Mouse (Mus musculus): ENCODE data around the gene Fxyd4. TPM values are rescaled to one million over a fixed set of nuclear protein-coding genes. Genes with fewer than 3 reads are reported as not detected.

Fxyd4 gene
- total and polyA plus RNA-seq, 3 experiments: not detected

DNA sequence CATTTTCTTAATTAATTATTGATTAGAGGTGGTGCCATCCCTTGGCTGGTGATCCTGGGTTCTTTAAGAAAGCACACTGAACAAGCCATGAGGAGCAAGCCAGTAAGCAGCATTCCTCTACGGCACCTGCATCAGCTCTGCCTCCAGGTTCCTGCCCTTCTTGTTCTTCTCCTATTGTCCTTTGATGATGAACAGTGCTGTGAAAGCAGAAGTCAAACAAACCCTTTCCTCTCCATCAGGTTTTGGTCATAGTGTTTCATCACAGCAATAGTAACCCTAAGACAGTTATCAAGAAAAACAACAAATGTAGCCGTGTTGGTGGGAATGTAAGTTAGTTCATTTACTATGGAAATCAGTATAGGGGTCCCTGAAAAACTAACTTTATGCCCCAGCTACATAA lies 44.1 kb downstream of the Fxyd4 start:
- H3K9me3 ChIP-seq (replicated peaks; ENCODE audit: low read length): no peaks in the 10 kb centered on the region
- no peak overlapping the region for H3K4me2 ChIP-seq (ENCODE audit: insufficient read depth, low read depth, poor library complexity, severe bottlenecking)
- dilution Hi-C loops (cut with MboI; ENCODE audit: extremely low pct_ligation_motif_present, extremely low pct_unique_long_range_greater_than_20kb, low sequenced_read_pairs): no loop called here
- no peak overlapping the region for H3K9ac ChIP-seq (ENCODE audit: insufficient read depth, low read depth)
- H3K36me3 ChIP-seq (replicated peaks in 1 of 2; ENCODE audit: control insufficient read depth in 1 of 2, insufficient read depth in 1 of 2, low read length in 1 of 2): no peaks in the 10 kb centered on the region
- in situ Hi-C loops (cut with MboI; ENCODE audit: low pct_ligation_motif_present, low pct_unique_long_range_greater_than_20kb, low sequenced_read_pairs): no loop called here
- no peak for DNase-seq (ENCODE audit: extremely low read depth)
- H3K27ac ChIP-seq (ENCODE audit: insufficient read depth, low read depth): no peak overlapping the region
- no peaks in the 10 kb centered on the region for H3K79me2 ChIP-seq (replicated peaks; ENCODE audit: control insufficient read depth, extremely low read depth, insufficient read depth, poor library complexity, severe bottlenecking)
- H3K4me1 ChIP-seq (ENCODE audit: control insufficient read depth in 1 of 2, insufficient read depth in 2 of 2): peaks cover 0 to 30% of the 10 kb centered on the region in 2 experiments; a peak in 3 of 4 replicates
- H3K27me3 ChIP-seq (replicated peaks): no peaks in the 10 kb centered on the region
- no peak overlapping the region for H3K4me3 ChIP-seq (replicated peaks in 1 of 3; ENCODE audit: low read depth in 2 of 3, low read length in 2 of 3, poor library complexity in 1 of 3)
- TF ChIP-seq NRF1 (IDR thresholded peaks at IDR 0.05; ENCODE audit: low read depth, low read length) (no peak), IRF4 (IDR thresholded peaks at IDR 0.05; ENCODE audit: low read depth, low read length) (no peak), SIN3A (IDR thresholded peaks at IDR 0.05; ENCODE audit: low read length) (no peak), RCOR1 (conservative IDR thresholded peaks at IDR 0.05; ENCODE audit: low read depth, low read length) (no peak), GABPA (IDR thresholded peaks at IDR 0.05; ENCODE audit: insufficient replicate concordance, low read depth, low read length) (no peak), E2F4 (IDR thresholded peaks at IDR 0.05; ENCODE audit: insufficient replicate concordance, low read depth, low read length) (no peak), MXI1 (IDR thresholded peaks at IDR 0.05; ENCODE audit: low read depth, low read length) (no peak), EP300 (IDR thresholded peaks at IDR 0.05; ENCODE audit: low read length) (no peak), ZNF384 (IDR thresholded peaks at IDR 0.05; ENCODE audit: low read depth, low read length) (no peak), PAX5 (IDR thresholded peaks at IDR 0.05; ENCODE audit: low read length) (no peak), CHD1 (IDR thresholded peaks at IDR 0.05; ENCODE audit: low read depth, low read length) (no peak)

GRCm38 (mm10) chr6:117892386-117892785 lies 45.1 kb downstream of the Fxyd4 start:
- no peaks in the 10 kb centered on the region for H3K9me3 ChIP-seq (replicated peaks; ENCODE audit: low read length)
- in situ Hi-C loops (cut with MboI; ENCODE audit: low pct_ligation_motif_present, low pct_unique_long_range_greater_than_20kb, low sequenced_read_pairs) (no loop called here), dilution Hi-C loops (cut with MboI; ENCODE audit: extremely low pct_ligation_motif_present, extremely low pct_unique_long_range_greater_than_20kb, low sequenced_read_pairs) (no loop called here)
- TF ChIP-seq ZKSCAN1 (IDR thresholded peaks at IDR 0.05; ENCODE audit: borderline replicate concordance, low read depth, low read length) (no peak), TCF12 (IDR thresholded peaks at IDR 0.05; ENCODE audit: low read depth, low read length) (no peak), MYC (IDR thresholded peaks at IDR 0.05; ENCODE audit: low read depth, low read length) (no peak), CHD1 (IDR thresholded peaks at IDR 0.05; ENCODE audit: low read depth, low read length) (no peak), UBTF (IDR thresholded peaks at IDR 0.05; ENCODE audit: low read depth, low read length) (no peak), POLR2A (IDR thresholded peaks at IDR 0.05; ENCODE audit: low read depth, low read length) (no peak), NELFE (IDR thresholded peaks at IDR 0.05; ENCODE audit: low read depth, low read length) (no peak), POLR2AphosphoS2 (IDR thresholded peaks at IDR 0.05; ENCODE audit: low read depth, low read length) (no peak)
- no peaks in the 10 kb centered on the region for H3K79me2 ChIP-seq (replicated peaks; ENCODE audit: control insufficient read depth, extremely low read depth, insufficient read depth, poor library complexity, severe bottlenecking)
- H3K27ac ChIP-seq (ENCODE audit: insufficient read depth, low read depth): no peak overlapping the region
- no peak overlapping the region for H3K4me3 ChIP-seq (replicated peaks in 1 of 3; ENCODE audit: low read depth in 2 of 3, low read length in 2 of 3, poor library complexity in 1 of 3)
- H3K4me2 ChIP-seq (ENCODE audit: insufficient read depth, low read depth, poor library complexity, severe bottlenecking): no peak overlapping the region
- no peak overlapping the region for H3K9ac ChIP-seq (ENCODE audit: insufficient read depth, low read depth)
- no peaks in the 10 kb centered on the region for H3K36me3 ChIP-seq (replicated peaks in 1 of 2; ENCODE audit: control insufficient read depth in 1 of 2, insufficient read depth in 1 of 2, low read length in 1 of 2)
- no peak for DNase-seq (ENCODE audit: extremely low read depth)
- H3K4me1 ChIP-seq (ENCODE audit: control insufficient read depth in 1 of 2, insufficient read depth in 2 of 2): peaks cover 0 to 30% of the 10 kb centered on the region in 2 experiments; a peak in 3 of 4 replicates
- H3K27me3 ChIP-seq (replicated peaks): no peaks in the 10 kb centered on the region

Measured in CH12.LX (cell line).